Mouse (Mus musculus) adrenal gland, postnatal 0 days (tissue): ENCODE measurements around the gene Vmn1r193. TPM values are rescaled to one million over a fixed set of nuclear protein-coding genes. Genes with fewer than 3 reads are reported as not detected.

ENCODE experiments used
- microRNA-seq: library from miRNA; unstranded; fragments of <30 nt; microRNA quantifications from one replicate; pipeline ENCODE4, GENCODE M21; 2016; ENCODE audit warnings: borderline replicate concordance; ENCODE audit not compliant: insufficient number of aligned reads
- polyA plus RNA-seq: library from polyadenylated mRNA; unstranded; fragments of >200 nt; fragmentation: Nextera tagmentation; extraction: Ambion mirVana; gene quantifications from 2 replicates; pipeline ENCODE4 v1.2.1, GENCODE M21; 2015

Gene Vmn1r193
- not detected in 2 replicates for polyA plus RNA-seq

DNA sequence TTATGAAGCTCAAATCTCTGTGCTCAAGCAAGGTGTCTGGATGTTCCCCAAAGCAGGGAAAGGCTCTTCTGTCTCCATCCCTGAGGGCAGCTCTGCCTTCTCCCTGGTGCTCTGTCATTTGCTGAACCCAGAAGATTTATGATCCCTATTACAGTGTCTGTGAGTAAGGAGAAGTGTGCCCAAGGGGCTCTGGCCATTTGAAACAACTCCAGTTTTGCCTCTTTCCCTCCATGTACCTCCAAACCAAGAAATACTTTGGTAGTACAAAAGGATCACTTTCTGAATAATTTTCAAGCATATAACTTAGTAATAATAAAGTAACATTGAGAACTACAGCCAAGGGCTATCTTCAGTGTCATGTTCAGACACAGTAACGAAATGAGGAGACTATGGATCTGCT, at the start of gene Vmn1r193:
Gene Vmn1r193 (minus strand): TSS at position 101 of the 400 bp plus-strand sequence.

GRCm38 (mm10) chr13:22270222-22270621, 47.3 kb upstream of the Vmn1r193 start, which contains the start of gene Vmn1r195:
Gene Vmn1r195, plus strand, starts transcription at chr13:22270522.

DNA sequence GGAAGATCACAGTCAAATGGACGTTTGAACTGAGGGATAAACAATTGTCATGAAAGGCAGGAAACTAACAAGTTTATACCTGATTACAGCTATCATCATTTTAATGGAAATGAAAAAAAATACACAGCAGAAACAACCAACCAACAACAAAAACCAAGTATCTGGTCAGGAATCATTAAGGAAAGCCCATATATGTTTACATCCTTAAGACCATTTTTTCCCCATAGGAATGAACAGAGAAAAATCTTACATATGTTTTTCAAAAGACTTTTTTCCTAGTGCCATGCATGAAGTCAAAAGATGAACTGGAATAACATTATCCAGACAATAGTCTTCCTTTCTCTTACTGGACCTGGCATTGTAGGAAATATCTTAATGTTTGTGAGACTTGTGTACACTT, 21.0 kb upstream of the Vmn1r193 start, which contains the start of gene Vmn1r194:
Gene Vmn1r194 (plus strand): TSS at position 301 of the 400 bp plus-strand sequence.

DNA sequence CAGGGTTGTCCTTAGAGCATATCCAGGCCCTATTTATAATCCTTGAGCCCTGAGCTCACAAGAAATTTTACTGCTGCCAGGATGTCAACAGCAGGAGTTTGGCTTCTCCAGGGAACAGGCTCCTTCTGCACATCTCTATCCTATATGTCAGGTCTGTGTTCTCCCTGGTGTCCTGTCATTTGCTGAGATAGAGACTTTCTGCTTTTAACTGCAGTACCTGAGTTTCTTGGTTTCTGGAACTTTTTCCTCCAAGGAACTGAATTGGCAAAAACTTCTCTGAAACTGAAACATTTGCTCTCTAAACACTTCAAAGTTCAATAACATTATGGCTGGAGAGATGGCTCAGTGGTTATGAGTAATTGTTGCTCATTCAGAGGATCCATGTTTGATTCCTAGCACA, 31.9 kb downstream of the Vmn1r193 start, which contains the start of gene Vmn1r192:
Gene Vmn1r192 (minus strand): TSS at position 101 of the 400 bp plus-strand sequence.

GRCm38 (mm10) chr13:22183869-22184268, 39.1 kb downstream of the Vmn1r193 start, which contains the start of gene Vmn1r191:
Gene Vmn1r191, minus strand, starts transcription at chr13:22183969.

Small RNAs within 50 kb of the gene (microRNA-seq; reads per million reads assigned to microRNA genes)
- not detected for gene Gm23282
- gene Gm25084: not detected

Other genes starting within 250 kb of the Vmn1r193 start
- gene Pom121l2, start 242.0 kb downstream of the Vmn1r193 start, polyA plus RNA-seq: not detected in 2 replicates
- gene Prss16, start 213.4 kb downstream of the Vmn1r193 start, polyA plus RNA-seq: 0.69 and 0.87 TPM in 2 replicates
- 4.4 TPM in 1 of 2 replicates, not detected in the other for gene Hist1h2ah, start 187.6 kb downstream of the Vmn1r193 start, polyA plus RNA-seq
- gene Hist1h2bk, start 187.3 kb downstream of the Vmn1r193 start, polyA plus RNA-seq: 2.2 TPM in 2 replicates
- 13.6 and 16.5 TPM in 2 replicates for gene Hist1h4i, start 181.8 kb downstream of the Vmn1r193 start, polyA plus RNA-seq
- gene Hist1h2ag, start 180.2 kb downstream of the Vmn1r193 start, polyA plus RNA-seq: 8.9 and 16.4 TPM in 2 replicates
- gene Hist1h2bj, start 179.9 kb downstream of the Vmn1r193 start, polyA plus RNA-seq: 2.6 and 4.8 TPM in 2 replicates
- gene Vmn1r188, start 138.7 kb downstream of the Vmn1r193 start, polyA plus RNA-seq: not detected in 2 replicates
- not detected in 2 replicates for gene Vmn1r189, start 117.3 kb downstream of the Vmn1r193 start, polyA plus RNA-seq
- not detected in 2 replicates for gene Vmn1r191, start 39.2 kb downstream of the Vmn1r193 start, polyA plus RNA-seq
- not detected in 2 replicates for gene Vmn1r192, start 32.0 kb downstream of the Vmn1r193 start, polyA plus RNA-seq
- not detected in 2 replicates for gene Vmn1r194, start 21.1 kb upstream of the Vmn1r193 start, polyA plus RNA-seq
- not detected in 2 replicates for gene Vmn1r195, start 47.4 kb upstream of the Vmn1r193 start, polyA plus RNA-seq
- gene Vmn1r196, start 66.8 kb upstream of the Vmn1r193 start, polyA plus RNA-seq: not detected in 2 replicates
- not detected in 2 replicates for gene Vmn1r197, start 101.4 kb upstream of the Vmn1r193 start, polyA plus RNA-seq
- not detected in 2 replicates for gene Vmn1r198, start 127.2 kb upstream of the Vmn1r193 start, polyA plus RNA-seq
- gene Vmn1r199, start 156.7 kb upstream of the Vmn1r193 start, polyA plus RNA-seq: not detected in 2 replicates
- gene Vmn1r200, start 167.2 kb upstream of the Vmn1r193 start, polyA plus RNA-seq: not detected in 2 replicates
- not detected in 2 replicates for gene Vmn1r201, start 248.8 kb upstream of the Vmn1r193 start, polyA plus RNA-seq